Comparison of ENCODE assay signal across 8 mouse cellular contexts in the genomic region with DNA sequence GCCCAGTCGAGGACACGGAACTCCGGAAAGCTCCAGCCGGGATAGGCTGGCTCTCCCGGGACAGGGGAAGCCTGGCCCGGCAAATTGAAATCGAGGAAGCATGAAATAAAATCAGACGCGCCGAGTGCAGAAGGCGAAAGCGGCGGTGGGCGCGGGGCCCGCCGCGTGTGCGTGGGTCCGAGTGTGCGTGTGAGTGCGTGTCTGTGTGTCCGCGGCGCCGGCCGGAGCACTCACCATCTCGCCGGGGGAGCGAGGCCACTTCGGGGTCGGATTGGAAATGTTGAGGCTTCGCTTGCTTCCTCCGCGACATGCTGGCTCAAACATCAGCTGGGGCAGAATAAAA. TPM values are rescaled to one million over a fixed set of nuclear protein-coding genes. Genes with fewer than 3 reads are reported as not detected.
DNase-seq lines count a peak whose midpoint lies in the region; TF ChIP-seq lines count a peak whose summit lies in the region.

No protein-coding gene starts in this region.

- TF ChIP-seq CTCF in cerebellum, adult 2 months (IDR thresholded peaks at IDR 0.05; ENCODE audit: borderline replicate concordance, insufficient read depth, low read depth, low read length): no peak
- TF ChIP-seq CTCF in testis, adult 2 months (IDR thresholded peaks at IDR 0.05; ENCODE audit: control insufficient read depth, insufficient read depth, insufficient replicate concordance, low read depth, low read length): no peak

- no peaks in the 10 kb centered on the region for H3K4me1 ChIP-seq in cerebellum, adult 2 months (ENCODE audit: control insufficient read depth, insufficient read depth, low read length)
- H3K4me1 ChIP-seq in testis, adult 2 months (ENCODE audit: control insufficient read depth, insufficient read depth, low read length): peaks cover 15% of the 10 kb centered on the region

- peaks cover 10% of the 10 kb centered on the region; the same call in 1 of the 2 replicates for H3K27me3 ChIP-seq in cerebellum, adult 2 months (ENCODE audit: control insufficient read depth, insufficient read depth, low read length)
- H3K27me3 ChIP-seq in testis, adult 2 months (ENCODE audit: control insufficient read depth, insufficient read depth, low read length): peaks cover 7% of the 10 kb centered on the region

- peak overlapping the region; percentile 34; the same call in 1 of the 2 replicates for H3K27ac ChIP-seq in cerebellum, adult 2 months (ENCODE audit: insufficient read depth, low read length)
- H3K27ac ChIP-seq in testis, adult 2 months (ENCODE audit: control insufficient read depth, insufficient read depth, low read depth, low read length): no peak overlapping the region

- peak in 1 of 2 experiments; percentile 21 for DNase-seq in cerebellum, adult 2 months
- no peak for DNase-seq in cerebellum, adult 18-20 months
- DNase-seq in testis, postnatal 10 days (ENCODE audit: low spot score): no peak
- DNase-seq in kidney, postnatal 4 days: peak; percentile 58 to 72
- peak; percentile 57 for DNase-seq in retina, embryonic 14.5 days (ENCODE audit: low spot score)
- DNase-seq in left cerebral cortex, adult 11 months (ENCODE audit: low spot score): no peak
- no peak for DNase-seq in urinary bladder, adult 2 months (ENCODE audit: low spot score)

- no peak for TF ChIP-seq POLR2A in cerebellum, adult 2 months (IDR thresholded peaks at IDR 0.05; ENCODE audit: borderline replicate concordance, insufficient read depth, low read length)
- no peak for TF ChIP-seq POLR2A in testis, adult 2 months (IDR thresholded peaks at IDR 0.05; ENCODE audit: control insufficient read depth, low read depth, low read length)

- under 1% methylated on average over 35 of the region's 35 CpGs for WGBS in cerebellum, adult 2 months

- H3K36me3 ChIP-seq in testis, adult 2 months (ENCODE audit: control insufficient read depth, insufficient read depth, low read length): no peaks in the 10 kb centered on the region

- peak overlapping the region; percentile 34 for H3K4me3 ChIP-seq in cerebellum, adult 2 months (replicated peaks; ENCODE audit: insufficient read depth, low read depth, low read length)
- H3K4me3 ChIP-seq in testis, adult 2 months (ENCODE audit: control insufficient read depth, low read depth, low read length): peak overlapping the region; percentile 28

RNA-seq across cellular contexts. Expression of a gene that starts 1.9 kb away (rescaled TPM):
- polyA plus RNA-seq in cerebellum, adult 2 months (2012; rRNA removed): 6.5 and 8.2 TPM in 2 replicates
- polyA plus RNA-seq in testis, adult 2 months (2012; rRNA removed): 0.38 and 0.58 TPM in 2 replicates
- 0.03 TPM in 2 replicates for polyA plus RNA-seq in urinary bladder, adult 2 months (2012; rRNA removed)

Comparison
In these comparisons a context has a peak if more than half of its experiments do, and no peak if none do; other contexts are left out.
1. DNase-seq: peak in kidney, postnatal 4 days (2 of 2) and retina, embryonic 14.5 days (single experiment); none in cerebellum, adult 18-20 months (0 of 2), testis, postnatal 10 days (single experiment), left cerebral cortex, adult 11 months (single experiment) and urinary bladder, adult 2 months (single experiment).